Mouse (Mus musculus) small intestine, adult 2 months (tissue): ENCODE measurements around the gene Gramd1c. TPM values are rescaled to one million over a fixed set of nuclear protein-coding genes. Genes with fewer than 3 reads are reported as not detected.

Experiments used
- H3K27ac ChIP-seq: fragments of 200-500 bp; 2 replicates; pipeline ENCODE4 v1.5.1; 2012; ENCODE audit warnings: low read depth, low read length, control low read depth, inconsistent platforms; ENCODE audit not compliant: insufficient read depth
- H3K27me3 ChIP-seq: fragments of 200-500 bp; 2 replicates; pipeline ENCODE4 v1.6.1; 2012; ENCODE audit warnings: mild to moderate bottlenecking, moderate library complexity, low read length, inconsistent platforms; ENCODE audit not compliant: control insufficient read depth, insufficient read depth
- H3K36me3 ChIP-seq: fragments of 200-500 bp; 2 replicates; pipeline ENCODE4 v1.6.1; 2012; ENCODE audit warnings: mild to moderate bottlenecking, low read length, control low read depth, inconsistent platforms; ENCODE audit not compliant: control insufficient read depth, insufficient read depth
- H3K4me1 ChIP-seq: fragments of 200-500 bp; 2 replicates; pipeline ENCODE4 v1.6.1; 2012; ENCODE audit warnings: low read length, inconsistent platforms, mixed read lengths; ENCODE audit not compliant: control insufficient read depth, insufficient read depth, insufficient read length
- H3K4me3 ChIP-seq: fragments of 200-500 bp; 2 replicates; pipeline ENCODE4 v1.5.1; 2012; ENCODE audit warnings: low read depth, mild to moderate bottlenecking, control low read depth, inconsistent platforms, low read length, moderate library complexity
- CTCF ChIP-seq: fragments of 200-500 bp; IDR thresholded peaks from 2 replicates; pipeline ENCODE4 v1.5.1; 2012; ENCODE audit warnings: low read depth, mild to moderate bottlenecking, control low read depth, inconsistent platforms, low read length, moderate library complexity, mixed read lengths; ENCODE audit not compliant: insufficient replicate concordance, insufficient read length; ENCODE audit errors: extremely low read depth
- POLR2A ChIP-seq: fragments of 200-500 bp; IDR thresholded peaks from 2 replicates; pipeline ENCODE4 v1.6.1; 2012; ENCODE audit warnings: low read depth, mild to moderate bottlenecking, control low read depth, inconsistent platforms, low read length, moderate library complexity
- WGBS: fragments of 180-500 bp; shearing (Covaris S2); methylation state at CpG from one replicate; pipeline ENCODE4 v1.1.7; 2018; 5-methylcytosine and 5-hydroxymethylcytosine counted together
- polyA plus RNA-seq: library from polyadenylated mRNA; depleted of rRNA; stranded (reverse); fragments of >200 nt; gene quantifications from 2 replicates; pipeline ENCODE4 v1.2.3, GENCODE M21; 2012

Gramd1c gene
- polyA plus RNA-seq, 1 experiment, result 1.3 TPM

- TF ChIP-seq CTCF (no peak), POLR2A (no peak)
- Histone ChIP-seq H3K4me1 (no peaks in the 10 kb centered on the region), H3K36me3 (peaks cover 41% of the 10 kb centered on the region), H3K27me3 (no peaks in the 10 kb centered on the region), H3K4me3 (no peak overlapping the region), H3K27ac (no peak overlapping the region)
- WGBS, result 69% methylated on average over 2 of the region's 2 CpGs
Observed at GRCm38 (mm10) chr16:44087650-44088049, 24.5 kb upstream of the Gramd1c start.

GRCm38 (mm10) chr16:44061341-44061740, 1.8 kb downstream of the Gramd1c start:
- H3K27me3 ChIP-seq, result no peaks in the 10 kb centered on the region
- H3K27ac ChIP-seq, result no peak overlapping the region
- no peak for TF ChIP-seq CTCF
- TF ChIP-seq POLR2A, result no peak
- H3K4me1 ChIP-seq, result no peaks in the 10 kb centered on the region
- no peaks in the 10 kb centered on the region for H3K36me3 ChIP-seq
- no peak overlapping the region for H3K4me3 ChIP-seq
- WGBS, result 92% methylated on average over 15 of the region's 15 CpGs

GRCm38 (mm10) chr16:44060604-44061286, 2.4 kb downstream of the Gramd1c start:
- TF ChIP-seq CTCF (no peak), POLR2A (no peak)
- 83% methylated on average over 18 of the region's 18 CpGs for WGBS
- Histone ChIP-seq H3K36me3 (no peaks in the 10 kb centered on the region), H3K4me3 (no peak overlapping the region), H3K4me1 (no peaks in the 10 kb centered on the region), H3K27me3 (no peaks in the 10 kb centered on the region), H3K27ac (no peak overlapping the region)

- Histone ChIP-seq H3K4me1 (no peaks in the 10 kb centered on the region), H3K36me3 (no peaks in the 10 kb centered on the region), H3K27me3 (no peaks in the 10 kb centered on the region), H3K27ac (no peak overlapping the region), H3K4me3 (no peak overlapping the region)
- TF ChIP-seq POLR2A, result no peak
- TF ChIP-seq CTCF, result no peak
- 17% methylated on average over 10 of the region's 10 CpGs for WGBS
Observed at GRCm38 (mm10) chr16:44058745-44059144, 4.4 kb downstream of the Gramd1c start.

GRCm38 (mm10) chr16:44055766-44056165, 7.4 kb downstream of the Gramd1c start:
- Histone ChIP-seq H3K36me3 (no peaks in the 10 kb centered on the region), H3K27ac (no peak overlapping the region), H3K27me3 (no peaks in the 10 kb centered on the region), H3K4me1 (no peaks in the 10 kb centered on the region), H3K4me3 (no peak overlapping the region)
- TF ChIP-seq CTCF (no peak), POLR2A (no peak)
- WGBS, result 50% methylated on average over 8 of the region's 8 CpGs

GRCm38 (mm10) chr16:44053265-44053664, 9.9 kb downstream of the Gramd1c start:
- Histone ChIP-seq H3K36me3 (no peaks in the 10 kb centered on the region), H3K27me3 (no peaks in the 10 kb centered on the region), H3K4me3 (no peak overlapping the region), H3K4me1 (no peaks in the 10 kb centered on the region), H3K27ac (no peak overlapping the region)
- TF ChIP-seq POLR2A (no peak), CTCF (no peak)
- WGBS, result 77% methylated on average over 6 of the region's 6 CpGs

GRCm38 (mm10) chr16:44052390-44052789, 10.8 kb downstream of the Gramd1c start:
- WGBS, result 84% methylated on average over 6 of the region's 6 CpGs
- Histone ChIP-seq H3K27ac (no peak overlapping the region), H3K36me3 (no peaks in the 10 kb centered on the region), H3K4me3 (no peak overlapping the region), H3K4me1 (no peaks in the 10 kb centered on the region), H3K27me3 (no peaks in the 10 kb centered on the region)
- TF ChIP-seq POLR2A, result no peak
- no peak for TF ChIP-seq CTCF
